In genomic region chr6:83013444-83013843, GRCm38 (mm10) we compare ENCODE assay signal across 12 mouse cellular contexts. TPM values are rescaled to one million over a fixed set of nuclear protein-coding genes. Genes with fewer than 3 reads are reported as not detected.
DNase-seq lines count a peak whose midpoint lies in the region; ATAC-seq and TF ChIP-seq lines count a peak whose summit lies in the region.
"Had no signal": no experiment of that assay in that cellular context is flagged by ENCODE, and none has a peak within 500 bp of the region (broad histone marks: within the 10 kb centered on the region; RNA-seq: fewer than 3 reads in every experiment).

No protein-coding gene starts in this region.

- peaks cover 87% of the 10 kb centered on the region for H3K4me1 ChIP-seq in liver, embryonic 12.5 days
- peaks cover 16% of the 10 kb centered on the region; the same call in 1 of the 2 replicates for H3K4me1 ChIP-seq in small intestine, adult 2 months (ENCODE audit: control insufficient read depth, insufficient read depth, insufficient read length, low read length)
- no peaks in the 10 kb centered on the region for H3K4me1 ChIP-seq in lung, postnatal 0 days (ENCODE audit: insufficient read depth, low read depth, low read length)
- no peaks in the 10 kb centered on the region for H3K4me1 ChIP-seq in midbrain, postnatal 0 days (ENCODE audit: insufficient read depth, low read length)

- intact Hi-C loops in left cerebral cortex, postnatal 36 days (cut with DNase I), result no loop called here

- 0 out of 2 replicates have a peak, but pooled peaks cover 2% of the 10 kb centered on the region for H3K36me3 ChIP-seq in liver, embryonic 12.5 days
- no peaks in the 10 kb centered on the region for H3K36me3 ChIP-seq in small intestine, adult 2 months (ENCODE audit: control insufficient read depth, insufficient read depth, low read length)
- no peaks in the 10 kb centered on the region for H3K36me3 ChIP-seq in lung, postnatal 0 days (ENCODE audit: insufficient read depth, low read length)
- no peaks in the 10 kb centered on the region for H3K36me3 ChIP-seq in midbrain, postnatal 0 days (ENCODE audit: insufficient read depth, low read length)
- H3K36me3 ChIP-seq: heart, embryonic 13.5 days; intestine, embryonic 15.5 days had no signal

- WGBS in liver, embryonic 12.5 days (ENCODE audit: insufficient replicate concordance), result 55% methylated on average over 5 of the region's 5 CpGs
- 80% methylated on average over 5 of the region's 5 CpGs for WGBS in small intestine, adult 2 months
- 67% methylated on average over 5 of the region's 5 CpGs for WGBS in lung, postnatal 0 days
- WGBS in midbrain, postnatal 0 days, result 61% methylated on average over 5 of the region's 5 CpGs

- peak overlapping the region; percentile 64 for H3K4me2 ChIP-seq in liver, embryonic 12.5 days
- no peak overlapping the region for H3K4me2 ChIP-seq in lung, postnatal 0 days (replicated peaks; ENCODE audit: low read depth, low read length)
- H3K4me2 ChIP-seq in midbrain, postnatal 0 days (ENCODE audit: low read depth, low read length, poor library complexity, severe bottlenecking), result no peak overlapping the region
- H3K4me2 ChIP-seq: heart, embryonic 13.5 days; intestine, embryonic 15.5 days had no signal

- peak overlapping the region; percentile 99 for H3K27ac ChIP-seq in liver, embryonic 12.5 days
- H3K27ac ChIP-seq in small intestine, adult 2 months (ENCODE audit: insufficient read depth, low read depth, low read length), result peak overlapping the region; percentile 39; the same call in 1 of the 2 replicates
- no peak overlapping the region for H3K27ac ChIP-seq in lung, postnatal 0 days (ENCODE audit: low read length)
- H3K27ac ChIP-seq in midbrain, postnatal 0 days (ENCODE audit: low read depth, low read length), result no peak overlapping the region
- H3K27ac ChIP-seq: heart, embryonic 13.5 days; intestine, embryonic 15.5 days had no signal

- TF ChIP-seq EP300 in lung, postnatal 0 days (IDR thresholded peaks at IDR 0.05), result no peak

- H3K9ac ChIP-seq in liver, embryonic 12.5 days, result peak overlapping the region; percentile 73
- no peak overlapping the region for H3K9ac ChIP-seq in lung, postnatal 0 days (replicated peaks; ENCODE audit: low read depth)
- H3K9ac ChIP-seq in midbrain, postnatal 0 days (replicated peaks; ENCODE audit: low read length, poor library complexity, severe bottlenecking), result no peak overlapping the region
- H3K9ac ChIP-seq: heart, embryonic 13.5 days; intestine, embryonic 15.5 days had no signal

- TF ChIP-seq POLR2A in small intestine, adult 2 months (IDR thresholded peaks at IDR 0.05; ENCODE audit: low read depth, low read length), result no peak

- no peak for TF ChIP-seq CTCF in small intestine, adult 2 months (IDR thresholded peaks at IDR 0.05; ENCODE audit: extremely low read depth, insufficient read length, insufficient replicate concordance, low read depth, low read length)
- no peak for TF ChIP-seq CTCF in lung, postnatal 0 days (IDR thresholded peaks at IDR 0.05)
- no peak for TF ChIP-seq CTCF in midbrain, postnatal 0 days (IDR thresholded peaks at IDR 0.05)

- H3K4me3 ChIP-seq in liver, embryonic 12.5 days, result no peak overlapping the region
- no peak overlapping the region for H3K4me3 ChIP-seq in small intestine, adult 2 months (ENCODE audit: low read depth, low read length)
- no peak overlapping the region for H3K4me3 ChIP-seq in lung, postnatal 0 days (ENCODE audit: low read depth, low read length)
- no peak overlapping the region for H3K4me3 ChIP-seq in midbrain, postnatal 0 days (ENCODE audit: low read depth, low read length)
- H3K4me3 ChIP-seq: heart, embryonic 13.5 days; intestine, embryonic 15.5 days had no signal

- no peak for ATAC-seq in liver, embryonic 12.5 days
- no peak for ATAC-seq in lung, postnatal 0 days
- ATAC-seq in midbrain, postnatal 0 days (ENCODE audit: low FRiP score), result no peak
- ATAC-seq: forebrain, embryonic 16.5 days; intestine, embryonic 15.5 days had no signal

- no peaks in the 10 kb centered on the region for H3K9me3 ChIP-seq in liver, embryonic 12.5 days (replicated peaks)
- no peaks in the 10 kb centered on the region for H3K9me3 ChIP-seq in lung, postnatal 0 days (ENCODE audit: low read length)
- no peaks in the 10 kb centered on the region for H3K9me3 ChIP-seq in midbrain, postnatal 0 days (ENCODE audit: low read length)
- H3K9me3 ChIP-seq: heart, embryonic 13.5 days; intestine, embryonic 15.5 days had no signal

- H3K27me3 ChIP-seq in liver, embryonic 12.5 days (replicated peaks), result no peaks in the 10 kb centered on the region
- no peaks in the 10 kb centered on the region for H3K27me3 ChIP-seq in small intestine, adult 2 months (ENCODE audit: control insufficient read depth, insufficient read depth, low read length)
- H3K27me3 ChIP-seq in lung, postnatal 0 days (replicated peaks; ENCODE audit: insufficient read depth, low read length), result no peaks in the 10 kb centered on the region
- H3K27me3 ChIP-seq in midbrain, postnatal 0 days (ENCODE audit: insufficient read depth, low read length), result no peaks in the 10 kb centered on the region
- H3K27me3 ChIP-seq: intestine, embryonic 15.5 days had no signal

- peak; percentile 67 for DNase-seq in spleen, postnatal 36 days (ENCODE audit: low spot score in 2 of 2)
- no peak for DNase-seq in spleen, adult 12 weeks (ENCODE audit: low spot score)
- peak; percentile 61 for DNase-seq in T-cell, adult 2 months (ENCODE audit: low spot score)
- DNase-seq in lung, postnatal 0 days (ENCODE audit: low spot score), result no peak
- DNase-seq in left cerebral cortex, postnatal 36 days (ENCODE audit: low spot score in 2 of 2), result no peak
- DNase-seq in midbrain, postnatal 0 days (ENCODE audit: low spot score), result no peak
- DNase-seq: cerebellum, postnatal 14 days had no signal

RNA-seq across cellular contexts. Expression of gene Dok1, which starts 19.8 kb away (rescaled TPM):
- 22.2 and 22.6 TPM in 2 replicates for polyA plus RNA-seq in liver, embryonic 12.5 days (2016; fragmentation: Nextera tagmentation; extraction: Ambion mirVana)
- 2.2 and 6.1 TPM in 2 replicates for polyA plus RNA-seq in small intestine, adult 2 months (2012; rRNA removed)
- 22.8 and 23.3 TPM in 2 replicates for polyA plus RNA-seq in lung, postnatal 0 days (2015; fragmentation: Nextera tagmentation; extraction: Ambion mirVana)
- 1 to 10 TPM; 1.9 to 2.3 TPM for total RNA-seq in left cerebral cortex, postnatal 36 days (2021)
- 3.9 and 5.0 TPM in 2 replicates for total RNA-seq in midbrain, postnatal 0 days (2014; rRNA removed)
- 1.1 and 2.3 TPM in 2 replicates for polyA plus RNA-seq in midbrain, postnatal 0 days (2015; fragmentation: Nextera tagmentation; extraction: Ambion mirVana)

RNA-seq across cellular contexts. Expression of gene Loxl3, which starts 20.5 kb away (rescaled TPM):
- 3.1 and 3.2 TPM in 2 replicates for polyA plus RNA-seq in liver, embryonic 12.5 days (2016; fragmentation: Nextera tagmentation; extraction: Ambion mirVana)
- 1.4 and 2.5 TPM in 2 replicates for polyA plus RNA-seq in small intestine, adult 2 months (2012; rRNA removed)
- 10.1 and 11.4 TPM in 2 replicates for polyA plus RNA-seq in lung, postnatal 0 days (2015; fragmentation: Nextera tagmentation; extraction: Ambion mirVana)
- total RNA-seq in left cerebral cortex, postnatal 36 days (2021), result 1 to 10 TPM; 2.7 to 4.9 TPM
- total RNA-seq in midbrain, postnatal 0 days (2014; rRNA removed), result 6.9 and 7.3 TPM in 2 replicates
- polyA plus RNA-seq in midbrain, postnatal 0 days (2015; fragmentation: Nextera tagmentation; extraction: Ambion mirVana), result 4.7 and 5.6 TPM in 2 replicates

RNA-seq across cellular contexts. Expression of gene Aup1, which starts 40.9 kb away (rescaled TPM):
- polyA plus RNA-seq in liver, embryonic 12.5 days (2016; fragmentation: Nextera tagmentation; extraction: Ambion mirVana), result 215 and 233 TPM in 2 replicates
- polyA plus RNA-seq in small intestine, adult 2 months (2012; rRNA removed), result 392 and 694 TPM in 2 replicates
- 201 and 205 TPM in 2 replicates for polyA plus RNA-seq in lung, postnatal 0 days (2015; fragmentation: Nextera tagmentation; extraction: Ambion mirVana)
- total RNA-seq in left cerebral cortex, postnatal 36 days (2021), result 100 to 1,000 TPM; 112 to 131 TPM
- 180 and 190 TPM in 2 replicates for total RNA-seq in midbrain, postnatal 0 days (2014; rRNA removed)
- 130 and 155 TPM in 2 replicates for polyA plus RNA-seq in midbrain, postnatal 0 days (2015; fragmentation: Nextera tagmentation; extraction: Ambion mirVana)

RNA-seq across cellular contexts. Expression of gene Htra2, which starts 41.6 kb away (rescaled TPM):
- 147 and 154 TPM in 2 replicates for polyA plus RNA-seq in liver, embryonic 12.5 days (2016; fragmentation: Nextera tagmentation; extraction: Ambion mirVana)
- 15.0 and 24.3 TPM in 2 replicates for polyA plus RNA-seq in small intestine, adult 2 months (2012; rRNA removed)
- polyA plus RNA-seq in lung, postnatal 0 days (2015; fragmentation: Nextera tagmentation; extraction: Ambion mirVana), result 50.5 and 55.5 TPM in 2 replicates
- total RNA-seq in left cerebral cortex, postnatal 36 days (2021), result 10 to 100 TPM; 41.6 to 48.5 TPM
- 45.4 and 56.5 TPM in 2 replicates for total RNA-seq in midbrain, postnatal 0 days (2014; rRNA removed)
- 87.8 and 93.4 TPM in 2 replicates for polyA plus RNA-seq in midbrain, postnatal 0 days (2015; fragmentation: Nextera tagmentation; extraction: Ambion mirVana)

RNA-seq across cellular contexts. Expression of gene Dqx1, which starts 44.2 kb away (rescaled TPM):
- polyA plus RNA-seq in liver, embryonic 12.5 days (2016; fragmentation: Nextera tagmentation; extraction: Ambion mirVana), result 5.0 and 5.4 TPM in 2 replicates
- polyA plus RNA-seq in small intestine, adult 2 months (2012; rRNA removed), result 22.1 and 48.6 TPM in 2 replicates
- polyA plus RNA-seq in lung, postnatal 0 days (2015; fragmentation: Nextera tagmentation; extraction: Ambion mirVana), result 1.9 and 2.4 TPM in 2 replicates
- total RNA-seq in left cerebral cortex, postnatal 36 days (2021), result under 1 TPM; 0.37 to 0.97 TPM
- total RNA-seq in midbrain, postnatal 0 days (2014; rRNA removed), result 0.09 and 0.11 TPM in 2 replicates
- 0.30 and 0.32 TPM in 2 replicates for polyA plus RNA-seq in midbrain, postnatal 0 days (2015; fragmentation: Nextera tagmentation; extraction: Ambion mirVana)

Comparison
In these comparisons a context has a peak if more than half of its experiments do, and no peak if none do; other contexts are left out.
1. DNase-seq: peak in spleen, postnatal 36 days (2 of 2) and T-cell, adult 2 months (single experiment); none in spleen, adult 12 weeks (single experiment), lung, postnatal 0 days (single experiment), left cerebral cortex, postnatal 36 days (0 of 2) and midbrain, postnatal 0 days (single experiment).
2. H3K27ac ChIP-seq: peak in liver, embryonic 12.5 days (single experiment) and small intestine, adult 2 months (single experiment); none in lung, postnatal 0 days (single experiment) and midbrain, postnatal 0 days (single experiment).